Mouse (Mus musculus) 416B (cell line): ENCODE measurements around the gene Dcaf15.

Source experiments
- DNase-seq: peaks from one replicate; pipeline ENCODE4 v3.0.0; 2011; ENCODE audit warnings: low read depth

The Dcaf15 gene

DNA sequence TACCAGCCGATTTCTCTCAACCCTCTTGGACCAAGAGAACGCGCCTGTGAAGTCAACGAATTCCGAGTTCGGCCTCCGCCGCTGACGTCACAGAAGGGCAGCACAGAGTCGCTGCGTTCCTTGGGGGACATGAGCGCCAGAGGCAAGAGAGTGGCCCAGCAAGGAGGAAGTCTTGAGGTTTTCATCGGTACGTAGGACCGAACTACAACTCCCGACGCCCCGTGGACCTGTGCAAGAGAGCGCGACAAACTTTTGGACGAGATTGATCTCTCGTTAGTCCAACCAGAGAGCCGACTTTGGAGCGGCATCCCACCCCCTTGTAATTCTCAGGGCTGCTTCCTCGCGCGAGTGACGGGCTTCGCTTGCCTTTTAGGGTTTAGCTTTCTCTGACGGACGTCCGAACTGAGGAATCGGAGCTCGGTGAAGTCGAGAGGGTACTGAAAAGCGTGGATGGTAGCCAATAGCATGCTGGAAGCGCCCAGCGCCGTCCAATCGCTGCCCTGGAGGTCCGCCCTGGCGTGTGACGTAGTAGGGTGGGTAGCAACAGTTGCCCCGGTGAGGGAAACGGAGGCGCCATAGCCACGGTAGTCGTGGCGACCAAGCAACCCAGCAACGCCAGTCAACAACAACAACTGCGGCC is 38.2 kb downstream of the Dcaf15 start, which contains the start of gene Rfx1:
Gene Rfx1 (plus strand): TSS at position 544 of the 640 bp plus-strand sequence.
- DNase-seq, result peak; percentile 100

DNA sequence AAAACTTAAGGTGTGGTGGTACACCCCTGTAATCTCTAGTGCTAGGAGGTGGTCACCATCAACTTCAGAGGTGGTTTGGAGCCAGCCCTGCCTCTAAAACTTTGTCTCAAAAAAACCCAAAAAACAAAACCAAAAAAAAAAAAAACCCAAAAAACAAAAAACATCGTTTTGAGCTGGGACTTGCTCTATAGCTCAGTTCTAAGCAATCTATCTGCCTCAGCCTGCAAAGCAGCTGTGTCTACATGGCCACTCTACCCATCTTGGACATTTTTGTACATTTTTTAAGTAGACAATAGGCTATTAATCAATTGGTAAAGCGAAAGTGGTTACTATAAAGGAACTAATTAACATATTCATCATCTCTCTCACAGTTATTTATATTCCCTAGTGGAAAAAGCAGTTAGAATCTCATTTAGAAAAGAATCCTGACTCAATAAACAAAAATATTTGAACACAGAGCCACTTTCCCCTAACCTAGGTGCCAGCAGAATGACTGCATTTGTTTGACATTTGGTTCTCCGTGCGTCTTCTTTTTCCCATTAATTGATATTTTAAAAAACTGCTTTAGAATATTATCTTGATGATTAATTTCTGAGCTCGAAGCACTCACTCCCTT is 39.0 kb downstream of the Dcaf15 start:
- DNase-seq, result no peak

DNA sequence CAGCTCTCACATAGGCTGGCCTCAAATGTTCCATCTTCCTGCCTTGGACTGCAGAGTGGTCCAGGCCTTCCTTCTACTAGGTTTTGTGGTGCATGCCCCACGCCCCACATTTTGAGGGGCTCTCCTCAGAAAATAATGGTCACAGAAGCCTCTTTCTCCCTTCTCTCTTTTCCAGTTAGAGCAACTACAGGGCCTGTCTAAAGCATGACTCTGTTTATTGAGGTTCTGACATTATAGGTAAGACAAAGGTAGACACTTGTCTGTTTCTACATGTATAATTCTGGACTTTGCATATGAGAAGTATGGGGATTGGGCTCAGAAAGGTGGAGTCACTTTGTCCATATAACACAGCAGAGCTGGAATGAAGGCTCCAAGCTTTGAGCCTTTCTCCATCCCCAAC is 39.5 kb downstream of the Dcaf15 start, which contains the start of gene Gm10643:
Gene Gm10643 (minus strand): TSS at position 101 of the 400 bp plus-strand sequence.
- no peak for DNase-seq

DNA sequence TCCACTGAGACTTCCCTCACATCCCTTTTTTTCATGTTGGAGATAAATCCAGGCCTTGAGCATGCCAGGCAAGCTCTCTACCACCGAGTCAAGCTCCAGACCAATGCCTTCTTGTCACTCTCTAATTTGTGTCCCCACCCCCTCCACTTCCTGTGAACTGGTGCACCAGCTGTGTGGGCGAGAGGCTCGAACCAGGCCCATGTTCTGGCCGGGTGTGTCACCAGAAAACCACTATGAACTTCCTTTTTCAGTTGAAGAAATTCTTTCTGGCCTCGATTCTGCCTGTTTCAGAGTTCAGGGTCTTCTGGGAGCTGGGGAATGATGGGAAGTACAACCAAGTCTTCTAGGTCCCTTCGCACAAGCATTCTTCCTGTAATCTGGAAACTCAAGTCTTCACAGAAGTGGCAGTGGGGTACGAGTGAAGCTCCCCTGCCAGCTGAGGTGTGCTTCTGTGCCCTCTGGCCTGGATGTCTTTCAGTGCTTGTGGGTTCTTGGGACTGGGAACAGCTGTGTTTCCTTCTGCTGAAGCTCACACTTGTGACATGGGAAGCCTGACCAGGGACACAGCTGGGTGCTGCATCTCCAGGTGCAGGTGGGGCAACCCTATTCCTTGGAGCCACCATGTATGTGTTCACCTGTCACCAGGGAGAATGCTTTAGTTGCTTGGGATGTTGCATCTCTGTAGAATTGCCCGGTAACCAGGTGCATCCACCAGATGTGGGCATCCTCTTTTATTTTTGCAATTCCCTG is 40.5 kb downstream of the Dcaf15 start:
- peak; percentile 83 for DNase-seq

DNA sequence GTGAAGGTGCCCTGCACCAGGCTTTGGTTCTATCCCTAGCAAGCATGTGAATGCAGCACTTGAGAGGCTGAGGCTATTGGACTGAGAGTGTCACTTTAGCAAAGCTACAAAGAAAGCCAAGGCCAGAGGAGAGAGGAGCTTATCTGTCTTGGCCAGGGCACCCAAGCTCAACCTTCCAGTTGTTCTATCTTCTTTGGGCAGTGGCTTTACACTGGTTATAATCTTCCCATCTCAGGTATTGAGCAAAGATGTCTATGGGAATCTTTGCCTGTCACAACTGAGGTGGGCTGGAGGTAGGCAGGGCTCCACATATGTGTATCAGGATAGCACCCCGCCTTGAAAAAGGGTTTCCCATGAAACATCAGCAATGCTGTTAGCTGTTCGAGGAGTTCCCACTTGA is 44.3 kb downstream of the Dcaf15 start:
- no peak for DNase-seq

GRCm38 (mm10) chr8:84059226-84059625 is 45.3 kb downstream of the Dcaf15 start:
- peak; percentile 36 for DNase-seq

DNA sequence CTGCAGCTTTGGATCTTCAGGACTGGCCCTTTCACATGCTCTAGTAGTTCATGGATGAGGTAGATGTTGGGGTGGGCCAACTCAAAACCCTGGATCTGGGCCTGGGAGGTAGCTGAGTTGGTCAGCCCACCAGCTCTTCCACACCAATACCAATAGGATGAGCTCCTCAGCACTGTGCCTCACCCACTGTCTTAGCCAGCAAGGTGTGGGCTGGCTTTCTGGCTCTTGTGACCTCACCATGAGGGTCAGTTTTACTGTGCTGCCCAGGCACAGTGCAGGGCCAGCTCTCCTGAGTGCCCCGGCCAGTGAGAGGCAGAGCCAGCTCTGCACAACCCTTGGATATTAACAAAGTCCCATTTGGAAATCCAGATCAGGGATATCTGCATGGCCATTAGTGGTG is 46.7 kb downstream of the Dcaf15 start:
- DNase-seq, result no peak

DNA sequence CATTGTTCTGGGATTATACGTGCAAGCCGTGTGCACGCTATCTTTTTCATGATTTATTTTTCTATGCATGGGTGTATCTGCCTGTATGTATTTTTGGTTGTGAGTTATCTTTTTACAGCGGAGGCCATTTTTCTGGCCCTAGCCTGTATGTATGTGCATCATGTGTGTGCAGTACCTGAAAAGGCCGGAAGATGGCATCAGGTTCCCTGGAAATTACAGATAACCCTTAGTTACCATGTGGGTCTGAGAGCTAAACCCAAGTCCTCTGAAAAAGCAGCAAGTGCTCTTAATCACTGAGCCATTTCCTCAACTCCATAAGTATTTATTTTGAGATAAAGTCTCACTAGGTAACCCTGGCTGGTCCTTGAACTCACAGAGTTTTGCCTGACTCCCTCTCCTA is 51.3 kb downstream of the Dcaf15 start:
- no peak for DNase-seq

GRCm38 (mm10) chr8:84052746-84053145 is 51.8 kb downstream of the Dcaf15 start:
- DNase-seq, result peak; percentile 81

- DNase-seq, result no peak
These were observed 56.4 kb downstream of the Dcaf15 start for GRCm38 (mm10) chr8:84048171-84048570.
